Mouse (Mus musculus) megakaryocyte-erythroid progenitor cell, adult 5-6 weeks (primary cell): ENCODE measurements at regions not wholly inside any gene's neighbourhood (a gene's known extent, or its start where the extent isn't known, plus 50 kb on each side); places are given as distances from the start of the nearest gene placed in this dataset.
A peak's percentile ranks its signal among the peaks of the same experiment; 100 is the strongest.
"Not testable (repeated sequence)": the region's sequence is repeated elsewhere in the genome, so short reads cannot be mapped to it uniquely, and the experiment has no call there.

Experiments
- ATAC-seq: replicated peaks from 2 replicates; pipeline ENCODE4 v1.8.0; 2016; ENCODE audit warnings: mild to moderate bottlenecking, inconsistent platforms; ENCODE audit not compliant: severe bottlenecking, poor library complexity, low FRiP score, low TSS enrichment

DNA sequence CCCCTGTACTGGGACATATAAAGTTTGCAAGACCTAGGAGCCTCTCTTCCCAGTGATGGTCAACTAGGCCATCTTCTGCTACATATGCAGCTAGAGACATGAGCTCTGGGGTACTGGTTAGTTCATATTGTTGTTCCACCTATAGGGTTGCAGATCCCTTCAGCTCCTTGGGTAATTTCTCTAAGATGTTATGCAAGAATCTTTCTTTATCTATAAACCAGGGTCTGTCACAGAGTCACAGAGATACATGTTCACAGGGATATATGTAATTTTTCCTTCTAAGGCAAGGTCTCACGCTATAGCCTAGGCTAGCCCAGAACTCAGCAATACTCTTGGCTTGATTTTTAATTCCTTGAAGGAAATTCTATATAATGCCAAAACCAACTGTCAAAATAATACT, 56.9 kb downstream of the Zfp36l1 start:
- ATAC-seq = not testable (repeated sequence)

DNA sequence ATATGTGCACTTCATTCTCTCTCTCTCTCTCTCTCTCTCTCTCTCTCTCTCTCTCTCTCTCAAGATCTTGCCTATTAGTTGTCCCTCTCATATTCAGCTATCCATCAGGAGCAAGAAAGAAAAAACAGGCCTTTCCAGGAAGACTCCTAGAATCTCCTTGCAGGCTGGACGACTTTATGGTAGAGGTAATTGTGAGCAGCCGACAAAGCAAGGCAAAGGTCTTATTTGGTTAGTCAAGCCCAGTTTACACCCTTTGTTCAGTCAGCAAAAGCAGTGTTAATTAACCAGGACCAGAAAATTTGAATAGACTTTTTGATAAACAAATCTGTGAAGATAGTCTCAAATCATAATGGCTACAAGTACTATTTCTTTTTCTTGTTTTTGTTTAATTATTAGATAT, 57.4 kb downstream of the Zfp36l1 start:
- ATAC-seq = no peak

DNA sequence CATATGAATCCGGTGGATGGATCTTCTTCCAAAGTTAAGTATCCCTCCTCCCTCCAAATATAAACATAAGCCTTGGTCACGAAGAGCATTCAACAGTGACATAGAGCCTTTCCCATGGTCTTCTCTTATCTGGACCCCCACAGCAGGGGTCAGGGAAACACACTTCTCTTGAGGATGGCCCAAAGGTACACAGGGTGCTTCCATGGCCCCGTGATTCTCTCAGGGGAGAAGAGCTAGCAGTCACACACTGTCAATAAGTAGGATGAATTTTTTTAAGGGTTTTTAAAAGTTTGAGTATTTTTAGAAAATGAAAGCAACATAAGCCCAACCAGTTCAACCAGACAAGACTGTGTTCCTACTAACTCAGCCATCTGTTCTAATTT, 58.2 kb downstream of the Zfp36l1 start:
- no peak for ATAC-seq

DNA sequence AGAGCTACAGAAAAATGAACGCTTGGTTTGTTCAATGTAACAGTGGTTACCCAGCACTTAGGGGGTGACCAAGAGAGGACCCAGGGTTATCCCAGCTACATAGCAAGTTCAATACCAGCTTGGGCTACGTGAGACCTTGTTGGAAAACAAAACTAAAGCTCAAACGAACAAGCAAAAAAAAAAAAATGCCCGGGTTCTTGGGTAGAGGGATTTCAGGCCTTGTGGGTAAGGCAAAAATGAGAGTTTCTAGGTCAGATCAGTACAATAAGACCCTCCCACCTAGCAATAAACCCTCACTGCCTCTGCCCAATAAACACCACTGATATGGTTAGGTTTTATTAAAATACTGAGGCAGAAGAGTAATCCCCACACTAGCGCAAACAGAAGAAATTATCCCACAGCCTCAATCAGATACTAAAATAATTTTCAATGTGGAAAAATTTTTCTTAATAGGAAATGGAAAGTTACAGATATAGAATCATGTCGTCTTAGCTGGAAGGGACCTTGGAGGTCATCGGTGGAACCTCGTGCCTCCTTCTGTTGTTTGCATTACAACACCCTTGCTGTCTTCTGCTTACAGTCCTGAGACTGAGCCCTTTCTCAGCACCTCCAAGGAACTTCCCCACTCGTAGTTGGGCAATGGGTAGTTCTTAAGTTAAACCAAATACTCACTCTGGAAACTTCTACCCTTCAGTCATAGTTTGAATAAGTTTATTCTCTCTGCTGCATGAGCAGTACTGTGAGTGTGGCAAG, 58.7 kb downstream of the Zfp36l1 start:
- no peak for ATAC-seq

- no peak for ATAC-seq
Observed at GRCm38 (mm10) chr12:80048215-80048979, 64.4 kb downstream of the Zfp36l1 start.

DNA sequence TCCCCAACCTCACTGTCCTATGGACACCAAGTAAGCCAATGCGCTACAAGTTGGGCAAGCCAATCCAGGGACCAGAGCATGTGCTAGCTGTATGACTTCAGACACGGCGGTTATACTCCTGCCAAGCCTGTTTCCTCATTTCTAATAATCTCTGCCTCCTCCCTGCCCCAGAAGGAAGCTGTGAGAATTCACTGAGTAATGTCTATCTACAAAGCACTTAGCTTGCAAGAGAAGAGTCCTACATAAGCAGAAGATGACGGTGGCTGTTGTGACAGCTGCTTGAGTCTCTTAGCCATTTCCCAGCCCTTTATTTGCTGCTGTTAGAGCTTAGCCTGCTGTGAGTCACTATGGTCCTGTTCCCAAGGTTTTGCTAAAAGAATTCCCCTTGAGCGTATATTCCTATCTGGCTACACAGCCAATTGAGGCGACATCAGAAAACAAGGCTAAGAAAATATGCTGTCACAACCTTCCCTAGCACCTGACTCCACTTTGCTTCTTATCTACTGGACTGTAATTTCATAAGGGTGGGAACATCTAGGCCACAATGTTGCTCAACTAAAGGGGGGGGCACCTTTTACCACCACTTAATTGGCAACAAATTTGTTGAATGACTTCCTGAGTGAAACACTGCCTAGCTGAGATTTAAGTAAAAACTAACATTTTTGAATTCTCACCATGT, 66.0 kb downstream of the Zfp36l1 start:
- ATAC-seq = 0 out of 2 replicates have a peak, but pooled peaks have one; percentile 30

DNA sequence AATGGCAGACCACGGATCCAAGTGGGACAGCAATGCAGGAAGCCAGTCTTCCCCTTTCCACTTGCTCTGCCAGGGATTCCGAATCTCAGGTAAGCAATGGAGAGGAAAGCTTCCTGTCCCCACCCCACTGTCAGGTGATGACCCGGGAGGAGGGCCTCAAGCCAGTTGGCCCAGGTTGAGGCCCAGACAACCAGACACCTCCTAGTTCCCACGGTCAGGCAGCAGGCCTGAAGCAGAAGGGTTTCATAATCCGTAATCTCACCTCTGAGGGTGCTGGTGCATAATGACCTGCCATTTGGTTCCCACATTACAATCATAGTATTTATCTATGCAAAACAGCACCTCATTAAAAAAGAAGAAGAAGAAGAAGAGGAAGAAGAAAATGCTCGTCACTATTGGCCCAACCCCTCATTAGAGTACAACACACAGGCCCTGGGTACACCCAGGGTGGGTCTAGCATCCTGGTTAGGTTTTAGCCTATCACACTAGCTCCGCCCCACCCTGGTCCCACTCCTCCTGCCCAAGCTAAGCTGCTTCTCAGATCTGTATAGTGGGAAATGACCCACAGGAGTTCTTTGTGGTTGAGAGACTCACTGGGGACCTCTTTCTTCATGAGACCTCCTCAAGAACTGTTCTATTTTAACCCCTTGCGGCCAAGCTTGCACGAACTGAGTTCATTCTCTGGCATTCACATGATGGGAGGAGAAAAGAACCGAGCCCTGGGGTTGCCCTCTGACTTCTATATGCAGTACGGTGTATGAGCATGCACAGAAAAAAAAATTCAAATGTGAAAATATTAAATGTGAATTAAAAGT, 71.1 kb downstream of the Zfp36l1 start:
- no peak for ATAC-seq

DNA sequence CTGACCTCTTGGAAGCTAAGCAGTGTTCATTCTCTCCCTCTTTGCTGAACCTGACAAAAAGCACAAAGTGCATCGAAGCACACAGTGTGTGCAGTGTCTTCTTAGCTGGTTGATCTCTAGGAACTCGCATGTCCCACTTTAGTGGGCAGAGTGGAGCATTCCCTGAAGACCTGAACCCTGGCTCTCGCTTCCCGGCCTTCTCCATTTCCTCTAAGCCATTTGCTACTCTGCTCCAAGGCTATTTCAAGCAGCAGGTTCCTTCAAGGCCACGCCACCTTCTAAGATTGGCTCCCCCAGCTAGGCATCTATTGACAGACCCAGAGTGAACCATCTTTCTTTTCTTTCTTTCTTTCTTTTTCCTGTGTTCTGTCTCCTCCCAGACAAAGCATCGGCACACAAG, 71.8 kb downstream of the Zfp36l1 start:
- no peak for ATAC-seq

- ATAC-seq = no peak
Observed at GRCm38 (mm10) chr12:80040233-80040632, 72.6 kb downstream of the Zfp36l1 start.

DNA sequence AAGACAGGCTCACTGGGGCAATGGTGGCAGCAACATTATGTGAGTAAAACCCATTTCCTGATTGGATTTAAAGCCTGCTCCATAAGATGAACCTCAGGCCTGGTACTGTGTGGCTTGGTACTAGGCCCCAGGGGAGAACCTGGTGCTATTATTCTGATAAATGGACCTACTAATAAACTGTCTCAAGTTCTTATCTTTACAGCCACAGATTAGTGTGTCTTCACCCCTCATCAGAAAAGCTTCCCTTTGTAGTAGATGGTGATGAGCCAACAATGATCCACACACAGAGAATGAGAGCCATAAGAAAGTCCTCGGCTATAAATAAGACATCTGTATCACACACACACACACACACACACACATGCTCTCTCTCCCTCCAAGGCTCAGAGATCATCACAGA, 73.7 kb downstream of the Zfp36l1 start:
- no peak; the same call in 1 of the 2 replicates for ATAC-seq

- peak; percentile 77 for ATAC-seq
Observed at GRCm38 (mm10) chr12:80035500-80036271, 77.1 kb downstream of the Zfp36l1 start.

- peak; percentile 49 for ATAC-seq
Observed at GRCm38 (mm10) chr12:80034963-80035411, 77.8 kb downstream of the Zfp36l1 start.

- ATAC-seq = no peak
Observed at GRCm38 (mm10) chr12:80034100-80034499, 78.7 kb downstream of the Zfp36l1 start.

DNA sequence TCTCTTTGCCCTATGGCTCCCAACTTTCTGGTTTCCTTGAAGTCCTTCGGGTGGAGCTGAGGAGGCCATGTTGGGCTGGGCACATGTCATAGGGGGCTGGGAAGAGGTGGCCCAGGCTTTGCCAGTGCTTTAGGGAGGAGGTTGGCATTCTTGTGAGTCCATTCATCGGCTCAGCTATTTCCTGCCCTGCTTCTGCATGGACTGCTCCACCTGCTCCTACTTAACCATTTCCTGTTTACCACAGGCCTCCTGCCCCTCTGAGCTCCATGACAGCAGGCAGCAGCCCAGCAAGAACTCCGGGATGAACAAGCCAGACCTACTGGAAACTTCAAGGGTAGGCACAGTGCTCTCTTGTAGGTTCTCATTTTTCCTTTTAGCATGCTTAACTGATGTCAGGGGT, 80.3 kb downstream of the Zfp36l1 start:
- ATAC-seq = no peak

GRCm38 (mm10) chr12:80028301-80028700, 84.5 kb downstream of the Zfp36l1 start:
- no peak for ATAC-seq

GRCm38 (mm10) chr12:80023107-80024078, 89.4 kb downstream of the Zfp36l1 start:
- no peak for ATAC-seq

DNA sequence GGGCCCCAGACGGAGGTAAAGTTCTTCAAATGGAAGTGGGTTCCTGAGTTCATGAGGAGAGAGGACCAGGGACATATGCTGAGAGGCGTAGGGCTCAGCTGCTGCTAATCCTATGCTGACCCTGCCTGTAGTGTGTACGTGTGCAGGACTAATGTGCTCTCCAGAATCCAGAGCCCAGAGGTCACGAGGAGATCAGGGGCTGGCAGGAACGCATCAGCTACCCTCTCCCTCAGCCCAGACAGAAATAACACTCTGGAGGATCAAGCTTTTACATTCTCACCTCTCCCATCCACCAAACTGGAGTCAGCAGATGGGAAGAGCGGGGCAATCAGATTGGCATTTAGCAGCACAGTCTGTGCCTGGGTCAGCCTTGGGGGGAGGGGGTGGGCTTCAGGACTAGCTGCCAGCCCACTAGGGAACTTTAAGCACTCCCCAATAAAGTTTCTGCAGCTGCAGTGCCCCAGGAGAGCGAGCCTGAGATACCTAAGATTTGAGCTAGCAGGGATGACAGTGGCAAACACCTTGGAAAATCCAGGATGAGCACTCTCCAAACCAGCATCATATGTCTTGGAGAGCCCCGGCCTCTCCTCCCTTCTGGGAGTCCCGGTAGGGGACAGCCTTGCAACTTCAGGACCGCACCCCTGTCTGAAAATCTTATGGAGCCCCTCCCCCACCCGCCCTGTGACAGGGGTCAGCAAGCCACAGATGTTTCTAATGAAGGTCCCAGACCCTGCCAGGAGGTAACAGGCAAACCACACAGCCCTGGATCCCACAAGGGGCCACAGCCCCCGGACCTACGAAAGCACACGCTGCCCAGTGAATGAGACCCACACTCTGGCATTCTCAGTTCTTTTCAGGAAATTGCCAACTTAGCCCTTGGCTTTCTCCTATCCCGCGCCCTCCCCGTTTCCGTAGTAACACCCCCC, 90.4 kb downstream of the Zfp36l1 start:
- ATAC-seq = no peak
